Mouse (Mus musculus) erythroblast, embryonic 14.5 days (primary cell): ENCODE measurements around the gene Ctns.

Experiments used
- GATA1 ChIP-seq: IDR thresholded peaks from 2 replicates; pipeline ENCODE4 v1.6.1; 2012; ENCODE audit warnings: low read length, inconsistent platforms, mixed read lengths
- TAL1 ChIP-seq: IDR thresholded peaks from 3 replicates; pipeline ENCODE4 v1.6.1; 2012; ENCODE audit warnings: low read length, inconsistent platforms, mixed read lengths

DNA sequence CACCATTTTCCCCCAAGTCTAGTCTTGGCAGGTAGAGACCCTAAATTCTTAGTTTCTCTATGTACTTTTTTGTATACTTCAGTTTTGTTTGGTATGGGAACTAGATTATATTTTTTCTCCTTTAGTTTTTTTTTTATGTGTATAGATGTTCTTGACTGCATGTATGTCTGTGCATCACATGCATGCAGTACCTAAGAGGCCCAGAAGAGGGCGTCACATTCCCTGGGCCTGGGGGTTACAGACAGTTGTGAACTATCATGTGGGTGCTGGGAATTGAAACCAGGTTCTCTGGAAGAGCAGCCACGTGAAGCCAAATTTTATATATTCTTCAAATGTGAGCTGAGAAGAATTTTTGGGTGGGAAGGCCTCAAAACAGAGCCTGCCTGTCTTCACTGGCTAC, 20.8 kb upstream of the Ctns start:
- TF ChIP-seq TAL1 (no peak), GATA1 (no peak)
